Mouse (Mus musculus) inflammation-experienced regulatory T-cells, adult 6 months (primary cell): Measurements from ENCODE around the gene Cherp. TPM values are rescaled to one million over a fixed set of nuclear protein-coding genes. Genes with fewer than 3 reads are reported as not detected.

ENCODE experiments used
- ATAC-seq: one replicate; pipeline ENCODE4 v1.8.0; 2017
- polyA plus RNA-seq, 3 experiments: library from polyadenylated mRNA; unstranded; fragments of 100-300 nt; shearing (Covaris generic); gene quantifications; one replicate each; pipeline ENCODE4 v1.2.1; 2017

Gene Cherp
- polyA plus RNA-seq, result 10 to 100 TPM; 48.9 to 68.1 (median 66.7) TPM

- ATAC-seq, result peak; percentile 97
Measured at GRCm38 (mm10) chr8:72474826-72475546, at the start of gene Cherp. Gene Cherp, minus strand, starts transcription at chr8:72475226.

GRCm38 (mm10) chr8:72521888-72522287 lies 46.9 kb upstream of the Cherp start:
- ATAC-seq, result no peak

GRCm38 (mm10) chr8:72517421-72517988 lies 42.5 kb upstream of the Cherp start:
- ATAC-seq, result no peak

- no peak for ATAC-seq
Measured at GRCm38 (mm10) chr8:72513158-72513557, 38.1 kb upstream of the Cherp start.

GRCm38 (mm10) chr8:72512648-72513047 lies 37.6 kb upstream of the Cherp start:
- ATAC-seq, result no peak

- no peak for ATAC-seq
Measured at GRCm38 (mm10) chr8:72507505-72507904, 32.5 kb upstream of the Cherp start.

GRCm38 (mm10) chr8:72504637-72505314 lies 29.8 kb upstream of the Cherp start:
- ATAC-seq, result no peak

GRCm38 (mm10) chr8:72504137-72504536 lies 29.1 kb upstream of the Cherp start:
- ATAC-seq, result no peak

GRCm38 (mm10) chr8:72500521-72500931 lies 25.5 kb upstream of the Cherp start:
- no peak for ATAC-seq

- ATAC-seq, result no peak
Measured at GRCm38 (mm10) chr8:72499521-72500284, 24.7 kb upstream of the Cherp start.

- no peak for ATAC-seq
Measured at GRCm38 (mm10) chr8:72498527-72498926, 23.5 kb upstream of the Cherp start.

- ATAC-seq, result no peak
Measured at GRCm38 (mm10) chr8:72497911-72498310, 22.9 kb upstream of the Cherp start.

GRCm38 (mm10) chr8:72496217-72496616 lies 21.2 kb upstream of the Cherp start:
- no peak for ATAC-seq

- ATAC-seq, result no peak
Measured at GRCm38 (mm10) chr8:72495411-72496111, 20.5 kb upstream of the Cherp start.

- ATAC-seq, result no peak
Measured at GRCm38 (mm10) chr8:72493381-72493780, 18.4 kb upstream of the Cherp start.

- peak; percentile 87 for ATAC-seq
Measured at GRCm38 (mm10) chr8:72492622-72493081, 17.6 kb upstream of the Cherp start.

GRCm38 (mm10) chr8:72491680-72492621 lies 16.9 kb upstream of the Cherp start, which contains the start of gene Slc35e1:
Gene Slc35e1, minus strand, starts transcription at chr8:72492614.
- ATAC-seq, result peak; percentile 30

- ATAC-seq, result no peak
Measured at GRCm38 (mm10) chr8:72491017-72491416, 16.0 kb upstream of the Cherp start.

GRCm38 (mm10) chr8:72487014-72487413 lies 12.0 kb upstream of the Cherp start:
- no peak for ATAC-seq

GRCm38 (mm10) chr8:72485456-72486199 lies 10.6 kb upstream of the Cherp start:
- no peak for ATAC-seq
